In the genomic region with DNA sequence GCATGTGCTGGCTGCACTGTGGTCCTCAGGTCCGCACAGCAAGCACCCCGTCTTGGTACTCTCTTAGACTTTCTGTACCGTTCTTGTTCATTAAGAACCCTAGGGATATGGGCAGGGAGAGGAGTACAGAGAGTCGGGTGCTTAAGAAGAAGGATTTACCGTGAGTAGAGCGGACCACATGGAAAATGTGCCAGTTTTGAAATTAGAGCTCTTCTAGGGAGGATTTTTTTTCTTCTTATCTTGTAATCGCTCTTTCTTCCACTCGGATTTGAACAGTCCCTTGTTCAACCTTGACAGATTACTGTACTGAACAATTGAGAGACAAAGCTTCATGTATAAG, we compare ENCODE assay signal across 19 mouse cellular contexts.
"Had no signal": no experiment of that assay in that cellular context is flagged by ENCODE, and none has a peak within 500 bp of the region (broad histone marks: within the 10 kb centered on the region; RNA-seq: fewer than 3 reads in every experiment).

No protein-coding gene starts in this region.

- ATAC-seq: intestine, embryonic 16.5 days; midbrain, embryonic 16.5 days had no signal

- H3K27ac ChIP-seq: layer of hippocampus, adult 2 months; limb, embryonic 10.5 days; limb, embryonic 13.5 days; midbrain, embryonic 12.5 days; neural tube, embryonic 13.5 days had no signal

- H3K27me3 ChIP-seq: limb, embryonic 13.5 days; midbrain, embryonic 12.5 days; neural tube, embryonic 13.5 days had no signal

- H3K9ac ChIP-seq: limb, embryonic 13.5 days; midbrain, embryonic 12.5 days; neural tube, embryonic 13.5 days had no signal

- H3K9me3 ChIP-seq: limb, embryonic 10.5 days; limb, embryonic 13.5 days; midbrain, embryonic 12.5 days; neural tube, embryonic 13.5 days had no signal

- H3K36me3 ChIP-seq: limb, embryonic 10.5 days; limb, embryonic 13.5 days; midbrain, embryonic 12.5 days; neural tube, embryonic 13.5 days had no signal

- H3K4me2 ChIP-seq: limb, embryonic 13.5 days; midbrain, embryonic 12.5 days; neural tube, embryonic 13.5 days had no signal

- DNase-seq: kidney, adult 18-20 months; kidney, adult 9 months; kidney, postnatal 14 days; kidney, postnatal 4 days; layer of hippocampus, adult 9-11 months; lung, adult 2 months; lung, postnatal 14 days; lung, postnatal 4 days; retina, postnatal 1 day; right cerebral cortex, postnatal 25 days; thymus, postnatal 36 days had no signal

- H3K4me3 ChIP-seq: layer of hippocampus, adult 2 months; limb, embryonic 10.5 days; limb, embryonic 13.5 days; midbrain, embryonic 12.5 days; myocyte; neural tube, embryonic 13.5 days had no signal
